Mouse (Mus musculus) liver, embryonic 11.5 days (tissue): Measurements from ENCODE around the gene Ide. TPM values are rescaled to one million over a fixed set of nuclear protein-coding genes. Genes with fewer than 3 reads are reported as not detected.

Experiments used
- ATAC-seq: fragments of 200-750 bp; cut with Nextera tagmentation; replicated peaks from 2 replicates; pipeline ENCODE4 v1.8.0; 2017; ENCODE audit warnings: moderate number of reproducible peaks, mild to moderate bottlenecking, moderate TSS enrichment, moderate library complexity; ENCODE audit not compliant: low FRiP score
- DNase-seq: peaks from one replicate; pipeline ENCODE4 v3.0.0-alpha.2; 2017; ENCODE audit warnings: low spot score
- H3K27ac ChIP-seq: fragments of 300-500 bp; sonication (generic); 2 replicates; pipeline ENCODE4 v1.5.1; 2014; ENCODE audit warnings: mild to moderate bottlenecking, low read depth, low read length, control low read depth
- H3K27me3 ChIP-seq: fragments of 300-500 bp; sonication (generic); replicated peaks from 2 replicates; pipeline ENCODE4 v1.6.1; 2014; ENCODE audit warnings: low read length, mixed read lengths; ENCODE audit not compliant: control insufficient read depth, insufficient read depth
- H3K36me3 ChIP-seq: fragments of 300-500 bp; sonication (generic); 2 replicates; pipeline ENCODE4 v1.6.1; 2014; ENCODE audit warnings: mild to moderate bottlenecking, low read length, moderate library complexity, mixed read lengths; ENCODE audit not compliant: control insufficient read depth, insufficient read depth
- H3K4me1 ChIP-seq: fragments of 300-500 bp; sonication (generic); replicated peaks from 2 replicates; pipeline ENCODE4 v1.6.1; 2014; ENCODE audit warnings: low read length, mixed read lengths; ENCODE audit not compliant: control insufficient read depth, insufficient read depth
- H3K4me2 ChIP-seq: fragments of 300-500 bp; sonication (generic); 2 replicates; pipeline ENCODE4 v1.6.1; 2014; ENCODE audit warnings: mild to moderate bottlenecking, control low read depth, moderate library complexity
- H3K4me3 ChIP-seq: fragments of 300-500 bp; sonication (generic); 2 replicates; pipeline ENCODE4 v1.5.1; 2014; ENCODE audit warnings: low read depth, low read length, control low read depth
- H3K9ac ChIP-seq: fragments of 300-500 bp; sonication (generic); 2 replicates; pipeline ENCODE4 v1.6.1; 2014; ENCODE audit warnings: low read depth, low read length, control low read depth
- H3K9me3 ChIP-seq: fragments of 300-500 bp; sonication (generic); 2 replicates; pipeline ENCODE4 v1.6.1; 2016; ENCODE audit warnings: low read length, inconsistent platforms, mixed read lengths; ENCODE audit not compliant: control insufficient read depth
- WGBS: fragments of 180-500 bp; shearing (Covaris S2); extraction: QIAGEN DNeasy Blood & Tissue Kit; methylation state at CpG from one replicate; pipeline ENCODE4 v1.1.7; 2014; 5-methylcytosine and 5-hydroxymethylcytosine counted together
- polyA plus RNA-seq: library from polyadenylated mRNA; unstranded; fragments of >200 nt; fragmentation: Nextera tagmentation; extraction: Ambion mirVana; gene quantifications from 2 replicates; pipeline ENCODE4 v1.2.1, GENCODE M21; 2014

Gene Ide
- polyA plus RNA-seq, 1 experiment from 2014 or later: 64.2 TPM

- Histone ChIP-seq H3K9me3 (no peaks in the 10 kb centered on the region), H3K36me3 (no peaks in the 10 kb centered on the region), H3K4me1 (peaks cover 5% of the 10 kb centered on the region), H3K4me3 (no peak overlapping the region), H3K27me3 (no peaks in the 10 kb centered on the region), H3K9ac (no peak overlapping the region), H3K27ac (no peak overlapping the region), H3K4me2 (no peak overlapping the region)
- ATAC-seq: no peak
- no peak for DNase-seq
- 80% methylated on average over 4 of the region's 4 CpGs for WGBS
Measured at GRCm38 (mm10) chr19:37369921-37370320, 32.3 kb upstream of the Ide start.

GRCm38 (mm10) chr19:37368990-37369389 is 31.3 kb upstream of the Ide start:
- Histone ChIP-seq H3K4me3 (no peak overlapping the region), H3K36me3 (no peaks in the 10 kb centered on the region), H3K9me3 (no peaks in the 10 kb centered on the region), H3K4me1 (peaks cover 5% of the 10 kb centered on the region), H3K4me2 (no peak overlapping the region), H3K27ac (no peak overlapping the region), H3K9ac (no peak overlapping the region), H3K27me3 (no peaks in the 10 kb centered on the region)
- no peak for DNase-seq
- 70% methylated on average over 1 of the region's 1 CpGs for WGBS
- ATAC-seq: no peak

- Histone ChIP-seq H3K27ac (no peak overlapping the region), H3K9ac (no peak overlapping the region), H3K4me3 (no peak overlapping the region), H3K4me1 (peaks cover 9% of the 10 kb centered on the region; the same call in 1 of the 2 replicates), H3K9me3 (no peaks in the 10 kb centered on the region), H3K36me3 (no peaks in the 10 kb centered on the region), H3K4me2 (no peak overlapping the region), H3K27me3 (no peaks in the 10 kb centered on the region)
- WGBS: 76% methylated on average over 11 of the region's 11 CpGs
- no peak for ATAC-seq
- DNase-seq: no peak
Measured at GRCm38 (mm10) chr19:37363128-37363939, 25.7 kb upstream of the Ide start.

- ATAC-seq (no peak), DNase-seq (no peak)
- H3K27ac ChIP-seq: no peak overlapping the region
- 43% methylated on average over 5 of the region's 5 CpGs for WGBS
- no peak overlapping the region for H3K4me2 ChIP-seq
- H3K4me1 ChIP-seq: peaks cover 9% of the 10 kb centered on the region; the same call in 1 of the 2 replicates
- H3K9ac ChIP-seq: no peak overlapping the region
- H3K36me3 ChIP-seq: no peaks in the 10 kb centered on the region
- no peaks in the 10 kb centered on the region for H3K9me3 ChIP-seq
- no peak overlapping the region for H3K4me3 ChIP-seq
- H3K27me3 ChIP-seq: no peaks in the 10 kb centered on the region
Measured at GRCm38 (mm10) chr19:37362545-37362944, 24.9 kb upstream of the Ide start.

GRCm38 (mm10) chr19:37360044-37360443 is 22.4 kb upstream of the Ide start:
- Histone ChIP-seq H3K9ac (no peak overlapping the region), H3K4me3 (no peak overlapping the region), H3K9me3 (no peaks in the 10 kb centered on the region), H3K36me3 (no peaks in the 10 kb centered on the region), H3K27me3 (no peaks in the 10 kb centered on the region), H3K27ac (no peak overlapping the region), H3K4me2 (no peak overlapping the region; the same call in 1 of the 2 replicates), H3K4me1 (peaks cover 9% of the 10 kb centered on the region; the same call in 1 of the 2 replicates)
- 41% methylated on average over 5 of the region's 5 CpGs for WGBS
- ATAC-seq (no peak), DNase-seq (no peak)

- Histone ChIP-seq H3K27ac (no peak overlapping the region), H3K4me2 (no peak overlapping the region), H3K36me3 (peaks cover 8% of the 10 kb centered on the region), H3K4me1 (peaks cover 4% of the 10 kb centered on the region; the same call in 1 of the 2 replicates), H3K9me3 (0 out of 2 replicates have a peak, but pooled peaks cover 2% of the 10 kb centered on the region), H3K4me3 (no peak overlapping the region), H3K9ac (no peak overlapping the region), H3K27me3 (no peaks in the 10 kb centered on the region)
- no peak for DNase-seq
- 93% methylated on average over 6 of the region's 6 CpGs for WGBS
- ATAC-seq: no peak
Measured at GRCm38 (mm10) chr19:37353331-37353730, 15.7 kb upstream of the Ide start.

GRCm38 (mm10) chr19:37352756-37353155 is 15.1 kb upstream of the Ide start:
- DNase-seq (no peak), ATAC-seq (no peak)
- no peak overlapping the region for H3K4me2 ChIP-seq
- no peak overlapping the region for H3K9ac ChIP-seq
- H3K27ac ChIP-seq: no peak overlapping the region
- H3K27me3 ChIP-seq: no peaks in the 10 kb centered on the region
- H3K36me3 ChIP-seq: peaks cover 8% of the 10 kb centered on the region
- H3K4me3 ChIP-seq: no peak overlapping the region
- H3K4me1 ChIP-seq: peaks cover 4% of the 10 kb centered on the region; the same call in 1 of the 2 replicates
- 0 out of 2 replicates have a peak, but pooled peaks cover 2% of the 10 kb centered on the region for H3K9me3 ChIP-seq
- 91% methylated on average over 3 of the region's 3 CpGs for WGBS

- no peak overlapping the region for H3K27ac ChIP-seq
- H3K9ac ChIP-seq: no peak overlapping the region
- no peaks in the 10 kb centered on the region for H3K27me3 ChIP-seq
- no peak overlapping the region for H3K4me2 ChIP-seq
- DNase-seq: no peak
- H3K9me3 ChIP-seq: 0 out of 2 replicates have a peak, but pooled peaks cover 2% of the 10 kb centered on the region
- ATAC-seq: no peak
- no peak overlapping the region for H3K4me3 ChIP-seq
- H3K36me3 ChIP-seq: peaks cover 8% of the 10 kb centered on the region
- H3K4me1 ChIP-seq: peaks cover 4% of the 10 kb centered on the region; the same call in 1 of the 2 replicates
Measured at GRCm38 (mm10) chr19:37348952-37349351, 11.3 kb upstream of the Ide start.

GRCm38 (mm10) chr19:37348331-37348730 is 10.7 kb upstream of the Ide start:
- Histone ChIP-seq H3K9me3 (0 out of 2 replicates have a peak, but pooled peaks cover 2% of the 10 kb centered on the region), H3K27me3 (no peaks in the 10 kb centered on the region), H3K4me1 (no peaks in the 10 kb centered on the region), H3K9ac (no peak overlapping the region), H3K27ac (no peak overlapping the region), H3K4me3 (no peak overlapping the region), H3K36me3 (peaks cover 6% of the 10 kb centered on the region), H3K4me2 (no peak overlapping the region)
- WGBS: 86% methylated on average over 10 of the region's 10 CpGs
- DNase-seq: no peak
- no peak for ATAC-seq
